Mouse (Mus musculus) liver, postnatal 0 days (tissue): ENCODE data around the gene Sucnr1. TPM values are rescaled to one million over a fixed set of nuclear protein-coding genes. Genes with fewer than 3 reads are reported as not detected.
A peak's percentile ranks its signal among the peaks of the same experiment; 100 is the strongest.
"Not testable (repeated sequence)": the region's sequence is repeated elsewhere in the genome, so short reads cannot be mapped to it uniquely, and the experiment has no call there.

Source experiments
- ATAC-seq: fragments of 200-750 bp; cut with Nextera tagmentation; 2 replicates; pipeline ENCODE4 v1.8.0; 2017; ENCODE audit warnings: mild to moderate bottlenecking, moderate library complexity
- DNase-seq: peaks from one replicate; pipeline ENCODE4 v3.0.0-alpha.2; 2016
- H3K27ac ChIP-seq: fragments of 300-500 bp; sonication (generic); 2 replicates; pipeline ENCODE4 v1.5.1; 2014; ENCODE audit warnings: antibody characterized with exemption, moderate library complexity, mild to moderate bottlenecking, low read depth
- H3K27me3 ChIP-seq: fragments of 300-500 bp; sonication (generic); 2 replicates; pipeline ENCODE4 v1.6.1; 2014; ENCODE audit warnings: low read length, control low read depth, mixed read lengths; ENCODE audit not compliant: insufficient read depth
- H3K36me3 ChIP-seq: fragments of 300-500 bp; sonication (generic); replicated peaks from 2 replicates; pipeline ENCODE4 v1.6.1; 2014; ENCODE audit warnings: mild to moderate bottlenecking, control low read depth, low read length, moderate library complexity, mixed read lengths; ENCODE audit not compliant: insufficient read depth
- H3K4me1 ChIP-seq: fragments of 300-500 bp; sonication (generic); 2 replicates; pipeline ENCODE4 v1.6.1; 2014; ENCODE audit warnings: antibody characterized with exemption, mild to moderate bottlenecking, control low read depth; ENCODE audit not compliant: insufficient read depth
- H3K4me2 ChIP-seq: fragments of 300-500 bp; sonication (generic); 2 replicates; pipeline ENCODE4 v1.6.1; 2014; ENCODE audit warnings: low read depth, mild to moderate bottlenecking, low read length, moderate library complexity, mixed read lengths
- H3K4me3 ChIP-seq: fragments of 300-500 bp; sonication (generic); 2 replicates; pipeline ENCODE4 v1.5.1; 2014; ENCODE audit warnings: low read depth, low read length
- H3K9ac ChIP-seq: fragments of 300-500 bp; sonication (generic); replicated peaks from 2 replicates; pipeline ENCODE4 v1.6.1; 2014; ENCODE audit warnings: mild to moderate bottlenecking, moderate library complexity
- H3K9me3 ChIP-seq: fragments of 300-500 bp; sonication (generic); 2 replicates; pipeline ENCODE4 v1.6.1; 2016; ENCODE audit warnings: mild to moderate bottlenecking, control low read depth, low read length, mixed read lengths
- CTCF ChIP-seq: sonication (generic); IDR thresholded peaks from 2 replicates; pipeline ENCODE4 v1.5.1; 2016; ENCODE audit warnings: antibody characterized with exemption, low read depth
- EP300 ChIP-seq: IDR thresholded peaks from 2 replicates; pipeline ENCODE4 v1.6.1; 2016; ENCODE audit warnings: antibody characterized with exemption, low read depth, mild to moderate bottlenecking
- WGBS: fragments of 180-500 bp; shearing (Covaris S2); extraction: QIAGEN DNeasy Blood & Tissue Kit; methylation state at CpG from one replicate; pipeline ENCODE4 v1.1.7; 2014; ENCODE audit not compliant: insufficient replicate concordance; 5-methylcytosine and 5-hydroxymethylcytosine counted together
- polyA plus RNA-seq: library from polyadenylated mRNA; unstranded; fragments of >200 nt; fragmentation: Nextera tagmentation; extraction: Ambion mirVana; gene quantifications from 2 replicates; pipeline ENCODE4 v1.2.1, GENCODE M21; 2015

The Sucnr1 gene
- polyA plus RNA-seq, 1 experiment from 2014 or later, result 0.34 TPM

GRCm38 (mm10) chr3:60094386-60095156 is 12.9 kb downstream of the Sucnr1 start:
- H3K4me2 ChIP-seq, result no peak overlapping the region
- no peak overlapping the region for H3K9ac ChIP-seq
- peak overlapping the region; percentile 89 for H3K27ac ChIP-seq
- H3K9me3 ChIP-seq, result no peaks in the 10 kb centered on the region
- peak; percentile 92 for ATAC-seq
- H3K4me1 ChIP-seq, result peaks cover 3% of the 10 kb centered on the region; the same call in 1 of the 2 replicates
- H3K27me3 ChIP-seq, result no peaks in the 10 kb centered on the region
- WGBS, result 24% methylated on average over 2 of the region's 2 CpGs
- TF ChIP-seq CTCF, result no peak
- TF ChIP-seq EP300, result peak; percentile 92
- peak; percentile 28 for DNase-seq
- H3K4me3 ChIP-seq, result no peak overlapping the region
- H3K36me3 ChIP-seq, result no peaks in the 10 kb centered on the region

- H3K4me3 ChIP-seq, result no peak overlapping the region
- H3K36me3 ChIP-seq, result no peaks in the 10 kb centered on the region
- ATAC-seq, result no peak
- H3K27ac ChIP-seq, result no peak overlapping the region
- no peak overlapping the region for H3K4me2 ChIP-seq
- WGBS, result 71% methylated on average over 3 of the region's 3 CpGs
- H3K27me3 ChIP-seq, result no peaks in the 10 kb centered on the region
- H3K4me1 ChIP-seq, result peaks cover 3% of the 10 kb centered on the region; the same call in 1 of the 2 replicates
- no peak for DNase-seq
- TF ChIP-seq EP300 (no peak), CTCF (no peak)
- no peaks in the 10 kb centered on the region for H3K9me3 ChIP-seq
- H3K9ac ChIP-seq, result no peak overlapping the region
Measured at GRCm38 (mm10) chr3:60096941-60097340, 15.3 kb downstream of the Sucnr1 start.

GRCm38 (mm10) chr3:60097485-60097884 is 15.8 kb downstream of the Sucnr1 start:
- WGBS, result 56% methylated on average over 2 of the region's 2 CpGs
- H3K27me3 ChIP-seq, result no peaks in the 10 kb centered on the region
- no peaks in the 10 kb centered on the region for H3K36me3 ChIP-seq
- H3K9me3 ChIP-seq, result no peaks in the 10 kb centered on the region
- DNase-seq (no peak), ATAC-seq (no peak)
- peaks cover 3% of the 10 kb centered on the region; the same call in 1 of the 2 replicates for H3K4me1 ChIP-seq
- H3K27ac ChIP-seq, result no peak overlapping the region
- no peak overlapping the region for H3K9ac ChIP-seq
- H3K4me2 ChIP-seq, result no peak overlapping the region
- no peak for TF ChIP-seq CTCF
- TF ChIP-seq EP300, result no peak
- H3K4me3 ChIP-seq, result no peak overlapping the region

GRCm38 (mm10) chr3:60098521-60098920 is 16.9 kb downstream of the Sucnr1 start:
- Histone ChIP-seq H3K36me3 (no peaks in the 10 kb centered on the region), H3K4me1 (peaks cover 3% of the 10 kb centered on the region; the same call in 1 of the 2 replicates), H3K27me3 (no peaks in the 10 kb centered on the region), H3K9me3 (no peaks in the 10 kb centered on the region), H3K4me3 (no peak overlapping the region), H3K4me2 (no peak overlapping the region), H3K9ac (no peak overlapping the region), H3K27ac (peak overlapping the region; percentile 81)
- TF ChIP-seq CTCF, result no peak
- no peak for TF ChIP-seq EP300
- ATAC-seq (peak; percentile 82), DNase-seq (peak; percentile 37)
- whole genome bisulfite sequencing, result 56% methylated on average over 1 of the region's 1 CpGs

- Histone ChIP-seq H3K4me1 (no peaks in the 10 kb centered on the region), H3K36me3 (no peaks in the 10 kb centered on the region), H3K27ac (no peak overlapping the region), H3K9ac (no peak overlapping the region), H3K27me3 (no peaks in the 10 kb centered on the region), H3K9me3 (no peaks in the 10 kb centered on the region), H3K4me2 (no peak overlapping the region), H3K4me3 (no peak overlapping the region)
- no peak for ATAC-seq
- DNase-seq, result no peak
- WGBS, result 53% methylated on average over 2 of the region's 2 CpGs
- no peak for TF ChIP-seq CTCF
- 0 out of 2 replicates have a peak, but pooled peaks have one; percentile 6 for TF ChIP-seq EP300
Measured at GRCm38 (mm10) chr3:60104462-60105109, 22.9 kb downstream of the Sucnr1 start.

- not testable (repeated sequence) for H3K4me1 ChIP-seq, H3K4me2 ChIP-seq, H3K36me3 ChIP-seq, H3K4me3 ChIP-seq, H3K9me3 ChIP-seq, ATAC-seq, DNase-seq, H3K27me3 ChIP-seq, H3K27ac ChIP-seq, H3K9ac ChIP-seq
- 50% methylated on average over 1 of the region's 1 CpGs for whole genome bisulfite sequencing
Measured at GRCm38 (mm10) chr3:60106446-60106845, 24.8 kb downstream of the Sucnr1 start.
